Mouse (Mus musculus) MEL (cell line): ENCODE results near the gene Npnt. TPM values are rescaled to one million over a fixed set of nuclear protein-coding genes. Genes with fewer than 3 reads are reported as not detected.

Experiments
- DNase-seq: peaks from one replicate; pipeline ENCODE4 v3.0.0; 2011; ENCODE audit warnings: low read depth, low spot score
- H3K27ac ChIP-seq: 2 replicates; pipeline ENCODE4 v1.5.1; 2012; ENCODE audit warnings: low read depth, mild to moderate bottlenecking, control low read depth, low read length, moderate library complexity; ENCODE audit not compliant: control insufficient read depth
- H3K27me3 ChIP-seq, 2 experiments: fragments of 150-350 bp in 1 of 2; sonication (generic) in 1 of 2; 2 replicates each; pipeline ENCODE4 v1.6.1; 2012; ENCODE audit warnings: low read length in 2 of 2, mild to moderate bottlenecking in 2 of 2, improper control_type of control experiment in 1 of 2, moderate library complexity in 1 of 2; ENCODE audit not compliant: insufficient read depth in 2 of 2, control insufficient read depth in 1 of 2
- H3K36me3 ChIP-seq, 2 experiments: 2 replicates each; pipeline ENCODE4 v1.6.1; 2012 to 2014; ENCODE audit warnings: low read length in 2 of 2, improper control_type of control experiment in 1 of 2, inconsistent platforms in 1 of 2, mild to moderate bottlenecking in 1 of 2; ENCODE audit not compliant: insufficient read depth in 2 of 2, control insufficient read depth in 1 of 2
- H3K4me1 ChIP-seq, 2 experiments: fragments of 150-350 bp in 1 of 2; sonication (generic) in 1 of 2; 2 replicates each; pipeline ENCODE4 v1.6.1; 2012; ENCODE audit warnings: low read length in 2 of 2, improper control_type of control experiment in 1 of 2, mild to moderate bottlenecking in 1 of 2; ENCODE audit not compliant: insufficient read depth in 2 of 2, control insufficient read depth in 1 of 2
- H3K4me3 ChIP-seq, 2 experiments: fragments of 150-350 bp in 1 of 2; sonication (generic) in 1 of 2; 2 replicates each; pipeline ENCODE4 v1.5.1; 2012; ENCODE audit warnings: low read depth in 2 of 2, low read length in 2 of 2, mild to moderate bottlenecking in 2 of 2, moderate library complexity in 2 of 2, control low read depth in 1 of 2, improper control_type of control experiment in 1 of 2; ENCODE audit not compliant: control insufficient read depth in 1 of 2, insufficient read depth in 1 of 2
- H3K79me2 ChIP-seq: 2 replicates; pipeline ENCODE4 v1.6.1; 2012; ENCODE audit warnings: mild to moderate bottlenecking, low read length, moderate library complexity; ENCODE audit not compliant: control insufficient read depth, poor library complexity, insufficient read depth
- H3K9ac ChIP-seq: 2 replicates; pipeline ENCODE4 v1.6.1; 2012; ENCODE audit warnings: low read depth, mild to moderate bottlenecking, control low read depth, low read length, moderate library complexity; ENCODE audit not compliant: control insufficient read depth, poor library complexity, severe bottlenecking
- H3K9me3 ChIP-seq: fragments of 150-350 bp; sonication (generic); replicated peaks from 2 replicates; pipeline ENCODE4 v1.6.1; 2012; ENCODE audit warnings: mild to moderate bottlenecking, low read length, improper control_type of control experiment, moderate library complexity; ENCODE audit not compliant: insufficient read depth
- CHD2 ChIP-seq: IDR thresholded peaks from 2 replicates; pipeline ENCODE4 v1.6.1; 2011; ENCODE audit warnings: low read length, improper control_type of control experiment
- E2F4 ChIP-seq: IDR thresholded peaks from 2 replicates; pipeline ENCODE4 v1.6.1; 2011; ENCODE audit warnings: low read depth, low read length, improper control_type of control experiment, borderline replicate concordance
- EP300 ChIP-seq, 2 experiments: IDR thresholded peaks; 2 replicates each; pipeline ENCODE4 v1.6.1; 2011; ENCODE audit warnings: improper control_type of control experiment in 2 of 2, low read length in 2 of 2, low read depth in 1 of 2, mild to moderate bottlenecking in 1 of 2
- GABPA ChIP-seq: IDR thresholded peaks from 2 replicates; pipeline ENCODE4 v1.6.1; 2012; ENCODE audit warnings: low read depth, mild to moderate bottlenecking, inconsistent platforms, low read length, improper control_type of control experiment, moderate library complexity
- JUND ChIP-seq: IDR thresholded peaks from 2 replicates; pipeline ENCODE4 v1.6.1; 2011; ENCODE audit warnings: low read depth, mild to moderate bottlenecking, improper control_type of control experiment, low read length
- KAT2A ChIP-seq: conservative IDR thresholded peaks from 2 replicates; pipeline ENCODE4 v1.6.1; 2012; ENCODE audit warnings: low read depth, low read length, improper control_type of control experiment, inconsistent platforms
- MAZ ChIP-seq: IDR thresholded peaks from 2 replicates; pipeline ENCODE4 v1.6.1; 2012; ENCODE audit warnings: low read depth, mild to moderate bottlenecking, inconsistent platforms, low read length, improper control_type of control experiment
- NRF1 ChIP-seq: IDR thresholded peaks from 2 replicates; pipeline ENCODE4 v1.6.1; 2014; ENCODE audit warnings: low read depth, mild to moderate bottlenecking, inconsistent platforms, low read length, improper control_type of control experiment, moderate library complexity; ENCODE audit not compliant: poor library complexity, insufficient read depth, severe bottlenecking
- POLR2A ChIP-seq, 2 experiments: IDR thresholded peaks; 2 replicates each; pipeline ENCODE4 v1.6.1; 2011 to 2012; ENCODE audit warnings: low read length in 2 of 2, mild to moderate bottlenecking in 2 of 2, control low read depth in 1 of 2, improper control_type of control experiment in 1 of 2, low read depth in 1 of 2, moderate library complexity in 1 of 2; ENCODE audit not compliant: control insufficient read depth in 1 of 2, insufficient read depth in 1 of 2, poor library complexity in 1 of 2
- POLR2AphosphoS2 ChIP-seq: IDR thresholded peaks from 2 replicates; pipeline ENCODE4 v1.6.1; 2011; ENCODE audit warnings: low read length, improper control_type of control experiment
- TCF12 ChIP-seq: IDR thresholded peaks from 2 replicates; pipeline ENCODE4 v1.6.1; 2014; ENCODE audit warnings: low read depth, mild to moderate bottlenecking, inconsistent platforms, low read length, improper control_type of control experiment, moderate library complexity
- USF1 ChIP-seq: IDR thresholded peaks from 2 replicates; pipeline ENCODE4 v1.6.1; 2014; ENCODE audit warnings: low read depth, mild to moderate bottlenecking, inconsistent platforms, low read length, improper control_type of control experiment, moderate library complexity
- ZKSCAN1 ChIP-seq: IDR thresholded peaks from 2 replicates; pipeline ENCODE4 v1.6.1; 2012; ENCODE audit warnings: low read depth, mild to moderate bottlenecking, inconsistent platforms, low read length, improper control_type of control experiment, moderate library complexity
- polyA plus RNA-seq, 2 experiments: library from polyadenylated mRNA; stranded (reverse) in 1 of 2; unstranded in 1 of 2; fragments of >175 nt in 1 of 2; fragments of >200 nt in 1 of 2; gene quantifications; 2 replicates each; pipeline versions ENCODE4 v1.2.1 to v1.2.4; 2012; ENCODE audit warnings: low replicate concordance in 2 of 2, low read depth in 1 of 2; ENCODE audit not compliant: insufficient read length in 2 of 2, insufficient read depth in 1 of 2, missing spikeins in 1 of 2
- total RNA-seq: library from RNA; depleted of rRNA; stranded (reverse); fragments of 300-350 nt; gene quantifications from 2 replicates; pipeline ENCODE4 v1.2.3, GENCODE M21; 2012

The Npnt gene
- total and polyA plus RNA-seq, 3 experiments: 0.06 TPM; not detected in 2

GRCm38 (mm10) chr3:132942778-132943177 lies 7.3 kb downstream of the Npnt start:
- no peaks in the 10 kb centered on the region for H3K79me2 ChIP-seq

GRCm38 (mm10) chr3:132940181-132940990 lies 9.7 kb downstream of the Npnt start:
- Histone ChIP-seq H3K27me3 (no peaks in the 10 kb centered on the region), H3K27ac (no peak overlapping the region)
- TF ChIP-seq JUND: no peak
- TF ChIP-seq CHD2: no peak
- TF ChIP-seq TCF12: no peak
- TF ChIP-seq POLR2AphosphoS2: no peak
- TF ChIP-seq NRF1: no peak
- no peak for TF ChIP-seq USF1
- no peak for TF ChIP-seq GABPA
- no peak for TF ChIP-seq E2F4
- TF ChIP-seq KAT2A: no peak
- TF ChIP-seq EP300 (IDR thresholded peaks at IDR 0.05; ENCODE audit: low read depth in 1 of 2, low read length in 2 of 2): no peak
- TF ChIP-seq ZKSCAN1: no peak
- TF ChIP-seq, all 39 proteins: peak for 0
- no peaks in the 10 kb centered on the region for H3K36me3 ChIP-seq
- H3K79me2 ChIP-seq: no peaks in the 10 kb centered on the region
- H3K4me1 ChIP-seq: no peaks in the 10 kb centered on the region
- no peak overlapping the region for H3K9ac ChIP-seq
- no peaks in the 10 kb centered on the region for H3K9me3 ChIP-seq
- no peak for DNase-seq
- no peak overlapping the region for H3K4me3 ChIP-seq

More at GRCm38 (mm10) chr3:132942778-132943177, 7.3 kb downstream of the Npnt start:
- no peak overlapping the region for H3K27ac ChIP-seq
- H3K36me3 ChIP-seq: no peaks in the 10 kb centered on the region
- no peaks in the 10 kb centered on the region for H3K9me3 ChIP-seq
- no peak overlapping the region for H3K9ac ChIP-seq
- H3K27me3 ChIP-seq: no peaks in the 10 kb centered on the region
- no peak overlapping the region for H3K4me3 ChIP-seq
- no peaks in the 10 kb centered on the region; a peak in 1 of 4 replicates for H3K4me1 ChIP-seq
- no peak for DNase-seq
- no peak for TF ChIP-seq MAZ

- Histone ChIP-seq H3K9ac (no peak overlapping the region), H3K27ac (no peak overlapping the region), H3K36me3 (no peaks in the 10 kb centered on the region), H3K79me2 (no peaks in the 10 kb centered on the region), H3K9me3 (no peaks in the 10 kb centered on the region), H3K27me3 (no peaks in the 10 kb centered on the region), H3K4me3 (no peak overlapping the region), H3K4me1 (no peaks in the 10 kb centered on the region)
- DNase-seq: no peak
- TF ChIP-seq POLR2A (IDR thresholded peaks at IDR 0.05; ENCODE audit: control insufficient read depth in 1 of 2, insufficient read depth in 1 of 2, low read depth in 1 of 2, low read length in 2 of 2, poor library complexity in 1 of 2): no peak
Measured at GRCm38 (mm10) chr3:132939006-132939405, 11.1 kb downstream of the Npnt start.
